Mouse (Mus musculus) mammary gland, adult 2 months (tissue): ENCODE measurements around the gene Vps4a. TPM values are rescaled to one million over a fixed set of nuclear protein-coding genes. Genes with fewer than 3 reads are reported as not detected.

Source experiments
- polyA plus RNA-seq: library from polyadenylated mRNA; depleted of rRNA; stranded (reverse); fragments of >200 nt; gene quantifications from 2 replicates; pipeline ENCODE4 v1.2.3, GENCODE M21; 2012; ENCODE audit warnings: low replicate concordance; rRNA removed

Gene Vps4a
- 18.6 and 40.3 TPM in 2 replicates for polyA plus RNA-seq

GRCm38 (mm10) chr8:107030650-107031576 lies at the start of gene Vps4a:
TSS of gene Vps4a (plus strand) at chr8:107031222.

GRCm38 (mm10) chr8:107048061-107048941 lies 17.3 kb downstream of the Vps4a start, which contains the start of gene Pdf:
TSS of gene Pdf (minus strand) at chr8:107048614.

DNA sequence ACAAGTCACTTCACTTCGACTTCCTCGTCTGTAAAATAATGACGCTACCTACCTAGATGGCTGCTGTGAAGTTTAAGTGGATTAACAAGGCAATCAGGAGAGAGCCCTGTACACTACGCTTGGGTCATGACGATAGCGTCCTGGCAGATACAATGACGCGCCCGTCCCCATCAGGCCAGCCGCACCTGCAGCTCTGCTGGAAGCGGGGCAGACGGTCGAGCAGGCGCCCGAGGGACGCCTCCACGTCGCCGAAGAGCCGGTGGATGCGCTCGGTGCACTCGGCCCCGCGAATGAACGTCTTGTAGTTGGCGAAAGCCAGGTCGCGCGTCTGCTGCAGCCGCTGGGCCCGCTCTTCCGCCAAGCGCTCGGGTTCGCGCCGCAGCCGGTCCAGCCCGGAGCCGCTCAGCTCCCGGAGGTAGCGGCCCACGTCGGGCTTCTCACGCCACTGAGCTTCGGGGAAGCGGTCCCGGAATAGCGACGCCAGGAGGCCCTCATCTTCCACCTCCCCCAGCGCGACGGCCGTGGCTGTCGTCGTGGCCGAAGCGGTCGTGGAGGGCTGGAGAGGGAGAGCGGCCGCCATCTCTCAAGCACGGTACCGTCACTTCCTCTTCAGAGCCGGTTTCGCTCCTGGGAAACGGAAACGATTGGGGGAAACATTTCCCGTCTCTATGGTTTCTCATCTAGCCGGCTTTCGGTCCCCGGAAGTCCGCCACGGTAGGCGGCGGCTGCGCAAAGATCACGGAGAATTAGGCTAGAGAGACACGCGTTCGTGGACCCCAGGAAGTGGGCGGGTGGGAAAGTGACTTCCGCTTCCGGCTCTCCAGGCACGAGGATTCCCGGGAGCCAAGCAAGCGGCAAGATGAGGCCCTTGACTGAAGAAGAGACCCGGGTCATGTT lies 25.3 kb downstream of the Vps4a start, which contains the start of the genes Cog8 and Nip7:
Gene Cog8, minus strand, starts transcription at position 614 of the 897 bp plus-strand sequence.
Gene Nip7, plus strand, starts transcription at position 802 of the 897 bp plus-strand sequence.

GRCm38 (mm10) chr8:107065511-107066496 lies 34.8 kb downstream of the Vps4a start, which contains the start of gene Tmed6:
TSS of gene Tmed6 (minus strand) at chr8:107065644.

Other genes with a start within 250 kb of the Vps4a start
- gene Has3, start 161.0 kb upstream of the Vps4a start, polyA plus RNA-seq: 0.85 and 2.2 TPM in 2 replicates
- gene Utp4, start 137.6 kb upstream of the Vps4a start, polyA plus RNA-seq: 23.3 and 39.0 TPM in 2 replicates
- gene Sntb2, start 95.5 kb upstream of the Vps4a start, polyA plus RNA-seq: 13.2 and 17.5 TPM in 2 replicates
- gene Pdf, start 17.4 kb downstream of the Vps4a start, polyA plus RNA-seq: 27.9 and 65.8 TPM in 2 replicates
- 32.9 and 46.9 TPM in 2 replicates for gene Cog8, start 25.5 kb downstream of the Vps4a start, polyA plus RNA-seq
- gene Nip7, start 25.7 kb downstream of the Vps4a start, polyA plus RNA-seq: 18.2 and 18.7 TPM in 2 replicates
- not detected in 2 replicates for gene Tmed6, start 34.4 kb downstream of the Vps4a start, polyA plus RNA-seq
- 7.1 and 12.2 TPM in 2 replicates for gene Terf2, start 65.3 kb downstream of the Vps4a start, polyA plus RNA-seq
- gene Cyb5b, start 119.4 kb downstream of the Vps4a start, polyA plus RNA-seq: 106 and 141 TPM in 2 replicates